Mouse (Mus musculus): ENCODE measurements around the gene C2cd4a.

C2cd4a gene

DNA sequence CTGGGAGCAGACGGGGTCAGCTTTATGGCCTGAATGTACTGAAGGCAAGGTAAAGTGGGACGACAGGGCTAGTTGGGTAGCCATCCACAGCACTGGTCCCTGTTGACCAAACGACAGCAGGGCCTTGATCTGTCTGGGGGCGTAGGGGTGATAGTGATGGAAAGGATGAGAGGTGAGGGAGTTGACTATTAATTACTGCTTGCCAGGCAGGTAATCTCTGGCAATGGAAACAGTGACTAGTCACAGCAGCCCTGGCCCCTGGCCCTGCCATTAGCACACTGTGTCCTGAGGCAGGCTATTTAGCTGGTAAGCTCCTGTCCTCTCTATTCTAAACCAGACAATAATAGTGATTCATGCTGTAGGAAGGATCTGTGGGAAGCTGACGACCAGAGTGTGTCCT, 39.7 kb downstream of the C2cd4a start:
- no peak for DNase-seq (ENCODE audit: low spot score in 2 of 2)

DNA sequence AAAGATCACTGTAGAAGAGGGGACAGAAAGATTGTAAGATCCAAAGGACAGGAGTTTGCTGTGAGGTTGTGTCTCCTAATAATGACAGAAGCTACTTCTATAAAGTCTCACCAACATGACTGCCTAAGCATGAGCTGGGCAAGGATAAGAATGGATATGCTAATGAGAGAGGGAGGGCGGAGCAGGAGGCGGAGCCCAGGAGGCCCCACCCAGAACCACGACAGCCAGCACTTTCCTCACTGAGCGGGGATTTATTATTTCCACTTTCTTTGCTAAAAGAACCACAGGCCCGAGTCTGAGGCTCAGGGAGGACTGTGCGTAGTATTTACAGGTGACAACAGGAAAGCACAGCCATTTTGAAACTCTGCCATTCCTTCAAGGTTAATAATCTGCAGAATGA, 44.5 kb downstream of the C2cd4a start:
- no peak for DNase-seq (ENCODE audit: low spot score in 2 of 2)

DNA sequence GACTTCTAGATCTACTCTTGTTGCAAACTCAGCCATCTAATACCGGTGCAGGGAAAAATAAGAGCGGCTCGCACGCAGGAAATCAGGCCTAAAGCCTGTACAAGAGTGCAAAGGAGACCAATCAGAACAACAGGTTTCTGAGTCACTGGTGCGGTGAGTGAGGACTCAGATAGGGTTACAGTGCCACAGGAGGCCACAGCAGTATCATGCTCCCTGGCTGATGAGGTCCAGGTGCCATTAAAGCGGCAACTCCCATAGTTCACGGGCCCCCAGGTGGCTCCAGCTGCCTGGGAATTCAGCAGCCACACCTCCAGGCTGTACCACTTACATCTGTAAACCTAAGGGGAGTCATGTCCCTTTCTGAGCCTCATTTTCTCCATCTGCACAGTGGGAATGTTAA, 45.8 kb downstream of the C2cd4a start:
- DNase-seq (ENCODE audit: low spot score in 2 of 2) = no peak

DNA sequence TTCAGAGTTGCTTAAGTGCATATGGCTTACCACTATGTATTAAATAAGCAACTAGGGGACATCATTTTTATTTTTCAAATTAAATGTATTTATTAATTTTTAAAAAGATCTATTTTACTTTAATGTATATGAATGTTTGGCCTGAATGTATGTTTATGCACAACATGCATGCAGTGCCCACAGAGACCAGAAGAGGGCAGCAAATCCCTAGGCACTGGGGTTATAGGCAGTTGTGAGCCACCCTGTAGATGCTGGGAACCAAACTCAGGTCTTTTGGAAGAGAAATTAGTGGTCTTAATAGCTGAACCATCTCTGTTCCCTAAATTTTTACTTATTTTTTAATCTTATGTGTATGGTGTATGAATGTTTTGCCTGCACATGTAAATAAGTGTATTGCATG, 48.2 kb downstream of the C2cd4a start:
- no peak for DNase-seq (ENCODE audit: low spot score in 2 of 2)

DNA sequence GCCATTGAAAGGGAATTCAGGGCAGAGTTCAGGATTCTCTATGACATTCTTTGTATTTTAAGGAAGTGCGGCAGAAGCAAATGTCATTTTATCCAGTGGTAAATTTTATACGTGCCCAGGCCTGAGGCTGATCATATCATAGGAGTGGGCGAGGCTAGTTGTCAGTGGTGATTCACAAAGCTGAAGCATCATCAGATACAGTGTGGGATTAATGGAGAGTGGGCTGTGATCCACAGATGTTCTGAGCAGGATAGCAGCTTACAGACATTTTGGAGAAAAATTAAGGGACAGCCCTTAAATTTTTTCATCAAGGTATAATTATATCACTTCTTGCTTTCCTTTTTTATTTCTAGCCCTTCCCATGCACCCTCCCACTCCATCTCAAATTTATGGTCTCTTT, 48.7 kb downstream of the C2cd4a start:
- no peak for DNase-seq (ENCODE audit: low spot score in 2 of 2)

DNA sequence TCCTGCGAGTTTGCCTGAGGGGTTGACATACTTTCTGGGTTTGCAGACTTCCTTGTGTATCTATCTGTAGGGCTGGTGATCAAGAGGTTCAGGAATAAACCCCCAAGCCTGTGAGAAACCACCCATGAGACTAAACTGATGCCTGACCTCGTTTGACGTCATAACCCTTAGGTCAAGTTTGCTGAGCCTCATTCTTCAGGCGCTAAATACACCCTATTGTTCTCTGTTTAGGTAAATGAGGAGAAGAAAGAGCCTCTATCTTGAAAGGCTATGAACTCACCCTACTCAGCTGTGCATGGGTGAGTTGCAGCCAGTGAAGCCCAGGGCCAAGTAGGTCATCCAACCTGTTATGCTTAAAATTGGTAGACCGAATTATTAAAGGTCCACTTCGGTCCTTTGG, 49.3 kb downstream of the C2cd4a start:
- no peak for DNase-seq (ENCODE audit: low spot score in 2 of 2)

Measured in frontal cortex, postnatal 10 days (tissue).